Mouse (Mus musculus) E14TG2a.4 (cell line): ENCODE measurements around the gene Msh5.
A peak's percentile ranks its signal among the peaks of the same experiment; 100 is the strongest.
"Not testable (repeated sequence)": the region's sequence is repeated elsewhere in the genome, so short reads cannot be mapped to it uniquely, and the experiment has no call there.

Experiments
- H3K27me3 ChIP-seq: 2 replicates; pipeline ENCODE4 v1.6.1; 2014; ENCODE audit warnings: low read length, control low read depth; ENCODE audit not compliant: insufficient read depth
- H3K36me3 ChIP-seq: 2 replicates; pipeline ENCODE4 v1.6.1; 2014; ENCODE audit warnings: low read length, control low read depth; ENCODE audit not compliant: insufficient read depth
- H3K4me1 ChIP-seq: replicated peaks from 2 replicates; pipeline ENCODE4 v1.6.1; 2014; ENCODE audit warnings: low read depth, low read length, control low read depth
- H3K4me3 ChIP-seq: replicated peaks from 2 replicates; pipeline ENCODE4 v1.5.1; 2014; ENCODE audit warnings: mild to moderate bottlenecking, low read length
- H3K9me3 ChIP-seq: 2 replicates; pipeline ENCODE4 v1.6.1; 2014; ENCODE audit warnings: low read length, control low read depth
- CTCF ChIP-seq: conservative IDR thresholded peaks from 2 replicates; pipeline ENCODE4 v1.5.1; 2014; ENCODE audit warnings: low read length
- NANOG ChIP-seq: IDR thresholded peaks from 2 replicates; pipeline ENCODE4 v1.6.1; 2014; ENCODE audit warnings: borderline replicate concordance, low read length, mixed read lengths
- POU5F1 ChIP-seq: IDR thresholded peaks from 2 replicates; pipeline ENCODE4 v1.6.1; 2014; ENCODE audit warnings: low read length, borderline replicate concordance

The Msh5 gene

GRCm38 (mm10) chr17:34998526-34999430, 47.8 kb downstream of the Msh5 start:
- H3K9me3 ChIP-seq = no peaks in the 10 kb centered on the region
- H3K4me3 ChIP-seq = peak overlapping the region; percentile 97
- H3K27me3 ChIP-seq = no peaks in the 10 kb centered on the region
- peaks cover 57% of the 10 kb centered on the region for H3K4me1 ChIP-seq
- TF ChIP-seq POU5F1 = no peak
- no peak for TF ChIP-seq CTCF
- no peak for TF ChIP-seq NANOG
- peaks cover 52% of the 10 kb centered on the region for H3K36me3 ChIP-seq

GRCm38 (mm10) chr17:34997142-34997483, 49.4 kb downstream of the Msh5 start:
- Histone ChIP-seq H3K27me3 (no peaks in the 10 kb centered on the region), H3K36me3 (peaks cover 44% of the 10 kb centered on the region), H3K4me1 (peaks cover 41% of the 10 kb centered on the region), H3K9me3 (no peaks in the 10 kb centered on the region), H3K4me3 (no peak overlapping the region)
- TF ChIP-seq NANOG = no peak
- no peak for TF ChIP-seq POU5F1
- no peak for TF ChIP-seq CTCF

- TF ChIP-seq CTCF (no peak), POU5F1 (no peak), NANOG (no peak)
- Histone ChIP-seq H3K9me3 (no peaks in the 10 kb centered on the region), H3K27me3 (no peaks in the 10 kb centered on the region), H3K4me1 (peaks cover 39% of the 10 kb centered on the region), H3K36me3 (peaks cover 48% of the 10 kb centered on the region), H3K4me3 (no peak overlapping the region)
These were observed 50.0 kb downstream of the Msh5 start for GRCm38 (mm10) chr17:34996411-34997141.

- H3K4me1 ChIP-seq = peaks cover 39% of the 10 kb centered on the region
- H3K9me3 ChIP-seq = not testable (repeated sequence)
These were observed 50.6 kb downstream of the Msh5 start for GRCm38 (mm10) chr17:34995927-34996326.

DNA sequence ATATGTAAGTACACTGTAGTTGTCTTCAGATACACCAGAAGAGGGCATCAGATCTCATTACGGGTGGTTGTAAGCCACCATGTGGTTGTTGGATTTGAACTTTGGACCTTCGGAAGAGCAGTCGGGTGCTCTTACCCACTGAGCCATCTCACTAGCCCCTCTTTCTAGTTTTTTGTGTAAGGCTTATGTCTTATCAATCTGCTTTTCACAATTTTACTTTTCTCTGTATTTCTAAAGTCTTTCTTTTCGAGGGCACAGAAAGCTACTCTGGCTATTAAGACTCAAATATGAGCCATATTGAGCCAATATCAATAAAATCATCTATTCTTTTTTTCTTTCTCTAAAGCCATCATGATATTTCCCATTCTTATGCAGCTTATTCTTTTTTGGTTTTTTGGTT, 51.4 kb downstream of the Msh5 start:
- peaks cover 62% of the 10 kb centered on the region for H3K36me3 ChIP-seq
- H3K9me3 ChIP-seq, H3K27me3 ChIP-seq, H3K4me3 ChIP-seq: not testable (repeated sequence)
- H3K4me1 ChIP-seq = peaks cover 39% of the 10 kb centered on the region

More at GRCm38 (mm10) chr17:34995927-34996326, 50.6 kb downstream of the Msh5 start:
- not testable (repeated sequence) for H3K4me3 ChIP-seq, H3K27me3 ChIP-seq
- peaks cover 55% of the 10 kb centered on the region for H3K36me3 ChIP-seq

DNA sequence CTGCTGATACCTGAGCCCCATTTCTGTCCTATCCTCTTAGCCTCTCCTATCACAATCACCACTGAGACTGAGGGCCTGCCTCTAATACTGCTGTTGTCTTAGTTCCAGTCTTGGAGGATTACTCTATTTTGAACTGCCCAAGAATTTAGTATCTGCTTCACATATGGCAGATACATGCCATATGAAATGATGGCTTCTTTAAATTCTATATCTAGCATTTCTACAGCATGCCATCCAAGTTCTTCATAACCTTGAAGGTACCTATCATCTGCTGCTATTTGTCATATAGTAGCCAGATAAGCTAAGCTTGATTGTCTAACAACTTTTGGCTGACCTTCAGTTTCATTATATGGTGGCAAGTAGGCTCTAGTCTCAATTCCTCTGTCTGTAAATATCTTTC, 51.8 kb downstream of the Msh5 start:
- H3K36me3 ChIP-seq = peaks cover 64% of the 10 kb centered on the region
- TF ChIP-seq POU5F1 = no peak
- no peak for TF ChIP-seq CTCF
- no peak for TF ChIP-seq NANOG
- no peak overlapping the region for H3K4me3 ChIP-seq
- H3K9me3 ChIP-seq = no peaks in the 10 kb centered on the region
- H3K4me1 ChIP-seq = peaks cover 37% of the 10 kb centered on the region
- no peaks in the 10 kb centered on the region for H3K27me3 ChIP-seq

- no peaks in the 10 kb centered on the region for H3K9me3 ChIP-seq
- TF ChIP-seq NANOG (no peak), POU5F1 (no peak), CTCF (peak; percentile 67)
- H3K27me3 ChIP-seq = no peaks in the 10 kb centered on the region
- peaks cover 58% of the 10 kb centered on the region for H3K36me3 ChIP-seq
- H3K4me3 ChIP-seq = no peak overlapping the region
- H3K4me1 ChIP-seq = peaks cover 47% of the 10 kb centered on the region
These were observed 62.3 kb downstream of the Msh5 start for GRCm38 (mm10) chr17:34984218-34984617.

DNA sequence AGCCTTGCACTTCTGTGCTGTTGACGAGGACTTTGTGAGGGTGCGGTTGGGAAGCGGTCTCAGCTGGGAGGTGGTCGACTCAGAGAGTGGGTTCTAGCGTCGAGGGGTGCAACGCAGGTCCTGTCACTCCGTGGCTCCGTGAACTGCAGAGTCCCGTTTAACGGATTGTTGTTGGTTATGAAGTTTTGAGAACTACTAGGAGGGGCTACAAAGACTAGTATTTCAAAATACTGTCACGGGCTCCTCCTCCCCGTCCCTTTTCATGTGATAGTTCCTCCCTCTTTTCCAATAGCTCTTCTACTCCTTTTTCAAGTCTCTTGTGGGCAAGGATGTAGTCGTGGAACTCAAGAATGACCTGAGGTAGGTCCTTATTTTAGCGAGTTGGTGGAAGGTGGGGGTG, 64.2 kb downstream of the Msh5 start:
- Histone ChIP-seq H3K4me3 (peak overlapping the region; percentile 95), H3K27me3 (peaks cover 15% of the 10 kb centered on the region), H3K9me3 (no peaks in the 10 kb centered on the region), H3K4me1 (peaks cover 59% of the 10 kb centered on the region), H3K36me3 (peaks cover 41% of the 10 kb centered on the region)
- TF ChIP-seq NANOG = no peak
- TF ChIP-seq POU5F1 = no peak
- no peak for TF ChIP-seq CTCF
